Mouse (Mus musculus): ENCODE results near the gene Slc15a3. TPM values are rescaled to one million over a fixed set of nuclear protein-coding genes. Genes with fewer than 3 reads are reported as not detected.

The Slc15a3 gene
- polyA plus RNA-seq, 1 experiment from 2014 or later, result 1.3 TPM

DNA sequence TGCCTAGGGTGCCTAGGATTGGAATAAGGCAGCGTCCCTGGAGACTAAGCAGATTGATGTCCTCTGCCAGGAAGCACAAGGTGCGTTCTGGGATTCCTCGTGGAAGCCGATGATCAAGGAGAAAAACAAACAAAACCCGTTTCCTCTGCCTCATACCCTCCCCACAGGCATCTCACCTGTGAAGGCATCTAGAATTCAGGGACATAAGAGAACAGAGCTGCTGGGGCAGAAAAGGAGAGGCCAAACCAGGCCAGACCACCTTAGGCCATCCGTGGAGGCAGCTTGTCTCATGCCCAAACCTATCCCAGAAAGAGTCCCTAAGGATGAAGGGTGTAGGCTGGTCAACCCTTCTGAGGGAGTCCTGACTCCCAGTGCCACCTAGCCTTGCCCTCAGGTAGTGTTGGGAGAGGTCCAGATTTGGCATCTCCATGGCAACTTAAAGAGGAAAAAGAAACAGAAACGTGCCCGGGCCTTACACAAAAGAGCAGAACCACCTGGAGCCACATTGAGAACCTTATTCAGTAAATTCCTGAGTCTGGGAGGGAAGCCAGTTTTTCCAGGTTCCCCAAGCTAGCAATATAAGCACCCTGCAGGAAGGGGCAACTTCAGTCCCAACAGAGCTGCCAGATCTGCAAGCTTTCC is 30.5 kb downstream of the Slc15a3 start, which contains the start of gene Tmem132a:
Gene Tmem132a (minus strand): TSS at position 55 of the 642 bp plus-strand sequence.
- DNase-seq (ENCODE audit: low spot score), result peak; percentile 83
- 2% methylated on average over 8 of the region's 8 CpGs for WGBS

DNA sequence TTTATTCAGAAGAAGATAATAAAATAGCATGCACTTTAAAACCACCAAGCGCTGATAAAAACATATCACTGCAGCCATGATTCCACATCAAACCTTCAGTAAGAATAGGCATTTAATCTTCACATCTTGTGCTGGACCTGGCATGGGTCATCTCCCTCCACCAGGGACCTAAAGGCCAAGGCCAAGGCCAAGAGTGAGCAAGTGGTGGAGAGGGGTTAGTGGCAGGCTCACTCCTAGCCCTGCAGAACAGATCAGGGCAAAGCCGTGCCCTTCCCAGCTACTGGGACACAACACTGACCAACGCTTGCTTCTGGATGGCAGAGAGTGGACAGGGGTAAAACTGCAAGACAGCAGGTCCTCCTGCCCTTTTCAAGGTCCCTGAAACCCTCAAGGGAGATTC is 31.1 kb downstream of the Slc15a3 start:
- Histone ChIP-seq H3K4me2 (ENCODE audit: low read depth, low read length) (no peak overlapping the region), H3K9me3 (ENCODE audit: control insufficient read depth, low read length) (no peaks in the 10 kb centered on the region), H3K4me3 (ENCODE audit: low read depth, low read length) (no peak overlapping the region), H3K27me3 (replicated peaks; ENCODE audit: control insufficient read depth, insufficient read depth, low read length) (no peaks in the 10 kb centered on the region), H3K9ac (ENCODE audit: low read depth, low read length) (no peak overlapping the region; the same call in 1 of the 2 replicates), H3K36me3 (ENCODE audit: control insufficient read depth, insufficient read depth, low read length) (peaks cover 55% of the 10 kb centered on the region), H3K4me1 (ENCODE audit: control insufficient read depth, insufficient read depth, low read length) (peaks cover 17% of the 10 kb centered on the region), H3K27ac (replicated peaks; ENCODE audit: low read depth, low read length) (peak overlapping the region; percentile 13; the same call in 1 of the 2 replicates)
- DNase-seq (ENCODE audit: low spot score) (no peak), ATAC-seq (ENCODE audit: low read depth) (no peak)
- WGBS, result 85% methylated on average over 3 of the region's 3 CpGs

More for the DNA sequence above, 30.5 kb downstream of the Slc15a3 start, which contains the start of gene Tmem132a:
- H3K4me3 ChIP-seq (ENCODE audit: low read depth, low read length), result peak within 1 kb of the TSS; percentile 85
- H3K4me2 ChIP-seq (ENCODE audit: low read depth, low read length), result peak within 1 kb of the TSS; percentile 85
- H3K9ac ChIP-seq (ENCODE audit: low read depth, low read length), result peak within 1 kb of the TSS; percentile 90
- peaks cover 61% of the 10 kb centered on the region for H3K36me3 ChIP-seq (ENCODE audit: control insufficient read depth, insufficient read depth, low read length)
- H3K27ac ChIP-seq (replicated peaks; ENCODE audit: low read depth, low read length), result peak within 1 kb of the TSS; percentile 87
- H3K4me1 ChIP-seq (ENCODE audit: control insufficient read depth, insufficient read depth, low read length), result peaks cover 17% of the 10 kb centered on the region
- peak; percentile 37 for ATAC-seq (ENCODE audit: low read depth)
- no peaks in the 10 kb centered on the region for H3K27me3 ChIP-seq (replicated peaks; ENCODE audit: control insufficient read depth, insufficient read depth, low read length)
- H3K9me3 ChIP-seq (ENCODE audit: control insufficient read depth, low read length), result no peaks in the 10 kb centered on the region

DNA sequence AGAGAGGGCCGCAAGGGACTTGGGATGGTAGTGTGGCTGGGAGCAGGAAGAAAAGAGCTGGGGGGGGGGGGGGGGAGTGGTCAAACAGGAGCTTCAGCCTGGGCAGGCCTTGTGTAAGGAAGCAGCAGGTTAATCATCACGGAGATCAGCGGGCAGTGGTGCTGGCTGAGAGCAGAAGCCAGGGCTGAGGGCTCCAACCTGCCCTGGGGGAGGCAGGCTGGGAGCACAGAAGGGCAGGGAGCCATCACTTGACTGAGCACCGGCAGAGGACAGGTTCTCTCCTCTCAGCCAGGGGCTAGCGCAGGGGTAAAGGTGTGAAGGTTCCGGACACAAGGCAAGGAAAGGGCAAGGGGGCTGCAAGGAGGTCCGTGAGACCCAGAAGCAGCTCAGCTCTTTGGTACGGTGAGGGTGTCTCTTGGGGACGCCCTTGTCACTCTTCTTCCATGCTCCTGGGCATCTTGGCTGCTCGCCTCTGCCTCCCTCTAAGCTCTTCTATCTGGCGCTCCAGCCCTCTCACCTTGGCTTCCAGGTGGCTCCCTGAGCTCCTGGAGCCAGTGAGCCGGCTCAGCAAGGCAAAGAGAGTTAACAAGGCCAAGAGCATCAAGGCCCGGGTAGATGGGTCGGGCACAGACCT is 31.9 kb downstream of the Slc15a3 start:
- H3K9me3 ChIP-seq (ENCODE audit: control insufficient read depth, low read length), result no peaks in the 10 kb centered on the region
- DNase-seq (ENCODE audit: low spot score) (no peak), ATAC-seq (ENCODE audit: low read depth) (no peak)
- H3K27me3 ChIP-seq (replicated peaks; ENCODE audit: control insufficient read depth, insufficient read depth, low read length), result no peaks in the 10 kb centered on the region
- H3K36me3 ChIP-seq (ENCODE audit: control insufficient read depth, insufficient read depth, low read length), result peaks cover 47% of the 10 kb centered on the region
- H3K4me3 ChIP-seq (ENCODE audit: low read depth, low read length), result no peak overlapping the region
- WGBS, result 74% methylated on average over 14 of the region's 14 CpGs
- no peak overlapping the region for H3K4me2 ChIP-seq (ENCODE audit: low read depth, low read length)
- H3K27ac ChIP-seq (replicated peaks; ENCODE audit: low read depth, low read length), result no peak overlapping the region
- no peak overlapping the region for H3K9ac ChIP-seq (ENCODE audit: low read depth, low read length)
- H3K4me1 ChIP-seq (ENCODE audit: control insufficient read depth, insufficient read depth, low read length), result peaks cover 17% of the 10 kb centered on the region

DNA sequence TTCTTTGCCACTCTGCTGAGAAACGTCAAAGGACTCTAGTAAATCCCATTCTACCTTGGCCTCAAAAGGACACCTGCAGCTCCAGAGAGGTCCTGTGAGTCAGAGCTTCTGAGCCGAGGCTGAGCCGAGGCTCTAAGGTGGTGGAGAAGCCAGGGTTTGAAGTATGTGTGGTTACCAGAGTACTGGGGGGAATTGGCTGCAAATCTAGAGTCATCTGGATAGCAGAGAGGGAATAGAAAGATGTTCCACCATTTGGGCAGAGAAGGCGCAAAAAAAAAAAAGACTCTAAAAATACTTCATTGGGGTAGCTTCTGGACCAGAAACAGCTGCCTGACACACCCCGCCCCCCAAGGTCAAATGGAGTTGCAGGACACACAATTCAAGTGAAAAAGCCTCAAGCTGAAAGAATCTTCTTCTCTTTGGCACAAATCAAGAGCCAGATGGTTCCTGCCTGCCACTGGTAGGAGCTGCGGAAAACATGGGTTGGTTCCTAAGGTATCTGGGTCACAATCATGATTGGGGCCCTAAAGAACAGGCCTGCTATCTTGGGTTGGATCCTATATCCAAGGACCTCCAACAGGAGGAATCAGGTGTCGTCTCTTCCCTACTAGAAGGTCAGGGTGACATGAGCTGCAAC is 38.8 kb downstream of the Slc15a3 start:
- ATAC-seq (ENCODE audit: low read depth) (no peak), DNase-seq (ENCODE audit: low spot score) (no peak)
- Histone ChIP-seq H3K36me3 (ENCODE audit: control insufficient read depth, insufficient read depth, low read length) (peaks cover 26% of the 10 kb centered on the region), H3K4me1 (ENCODE audit: control insufficient read depth, insufficient read depth, low read length) (0 out of 2 replicates have a peak, but pooled peaks cover 11% of the 10 kb centered on the region), H3K9me3 (ENCODE audit: control insufficient read depth, low read length) (no peaks in the 10 kb centered on the region), H3K4me3 (ENCODE audit: low read depth, low read length) (no peak overlapping the region), H3K27me3 (replicated peaks; ENCODE audit: control insufficient read depth, insufficient read depth, low read length) (no peaks in the 10 kb centered on the region), H3K9ac (ENCODE audit: low read depth, low read length) (no peak overlapping the region), H3K4me2 (ENCODE audit: low read depth, low read length) (no peak overlapping the region), H3K27ac (replicated peaks; ENCODE audit: low read depth, low read length) (no peak overlapping the region)
- 84% methylated on average over 7 of the region's 7 CpGs for WGBS

DNA sequence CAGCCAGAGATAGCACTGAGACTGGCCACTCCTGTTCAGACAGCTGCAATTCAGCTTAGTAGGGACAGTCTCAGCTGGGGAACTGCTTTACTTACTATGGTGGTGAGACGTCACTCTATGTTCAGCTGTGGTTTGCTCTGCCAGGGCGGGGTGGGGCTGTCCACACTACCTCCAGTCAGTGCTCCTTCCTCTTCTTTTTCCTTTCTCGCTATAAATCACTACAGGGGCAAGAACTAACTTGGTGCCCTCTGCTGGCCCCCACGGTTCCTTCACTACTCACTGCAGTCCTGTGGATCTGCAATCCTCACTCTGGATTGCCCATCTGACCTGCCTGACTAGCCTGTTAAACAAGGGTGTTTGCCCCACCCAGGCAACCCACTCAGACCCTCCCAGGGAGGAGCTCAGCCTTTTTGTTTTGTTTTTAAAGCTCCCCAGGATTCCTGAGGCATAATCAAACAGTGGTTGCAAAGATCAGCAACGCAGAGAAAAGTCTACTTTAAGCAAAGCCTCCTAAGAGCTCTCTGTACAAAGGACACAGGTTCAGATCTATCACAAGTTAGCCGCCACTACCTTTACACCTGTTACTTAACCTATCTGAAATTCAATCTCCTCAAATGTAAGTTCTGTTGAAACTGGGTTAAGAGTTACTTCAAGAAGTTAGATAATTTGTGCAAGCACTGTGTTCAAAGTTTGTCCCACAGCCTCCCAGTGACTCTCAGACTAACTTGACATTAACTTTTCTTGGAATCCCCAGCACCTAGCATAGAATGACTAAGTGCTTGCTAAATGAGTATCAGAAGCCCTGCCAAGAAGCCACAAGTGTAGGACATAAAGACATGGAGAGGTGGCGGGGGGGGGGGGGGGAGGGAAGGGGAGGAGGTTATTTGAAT is 40.8 kb downstream of the Slc15a3 start:
- DNase-seq (ENCODE audit: low spot score) (peak; percentile 51), ATAC-seq (ENCODE audit: low read depth) (peak; percentile 24)
- Histone ChIP-seq H3K27me3 (replicated peaks; ENCODE audit: control insufficient read depth, insufficient read depth, low read length) (no peaks in the 10 kb centered on the region), H3K36me3 (ENCODE audit: control insufficient read depth, insufficient read depth, low read length) (peaks cover 12% of the 10 kb centered on the region; the same call in 1 of the 2 replicates), H3K4me3 (ENCODE audit: low read depth, low read length) (peak overlapping the region; percentile 71), H3K4me1 (ENCODE audit: control insufficient read depth, insufficient read depth, low read length) (0 out of 2 replicates have a peak, but pooled peaks cover 11% of the 10 kb centered on the region), H3K9me3 (ENCODE audit: control insufficient read depth, low read length) (peaks cover 9% of the 10 kb centered on the region; the same call in 1 of the 2 replicates), H3K9ac (ENCODE audit: low read depth, low read length) (peak overlapping the region; percentile 76), H3K4me2 (ENCODE audit: low read depth, low read length) (peak overlapping the region; percentile 92), H3K27ac (replicated peaks; ENCODE audit: low read depth, low read length) (peak overlapping the region; percentile 33; the same call in 1 of the 2 replicates)
- WGBS, result 34% methylated on average over 7 of the region's 7 CpGs

DNA sequence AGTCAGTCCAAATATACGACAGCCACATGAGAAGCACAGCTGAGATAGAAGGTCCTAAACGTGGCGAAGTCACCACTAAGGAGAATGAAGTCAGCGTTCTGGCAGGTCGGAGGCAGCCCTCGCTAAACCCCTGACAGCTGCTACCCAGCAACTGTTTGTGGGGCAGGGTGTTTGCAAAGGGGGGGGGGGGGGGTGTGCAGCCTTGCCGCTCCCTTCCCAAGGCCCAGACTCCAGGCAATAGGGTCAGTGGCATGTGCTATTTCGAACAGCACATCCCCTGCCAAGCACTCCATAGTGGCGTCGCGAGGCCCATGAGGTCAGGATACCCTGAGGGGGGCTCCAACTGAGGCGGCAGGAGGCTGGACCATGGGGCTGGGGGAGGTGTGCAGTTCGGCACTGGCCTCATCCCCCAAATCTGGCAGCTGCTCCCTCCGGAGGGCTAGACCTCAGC is 41.5 kb downstream of the Slc15a3 start:
- Histone ChIP-seq H3K36me3 (ENCODE audit: control insufficient read depth, insufficient read depth, low read length) (peaks cover 12% of the 10 kb centered on the region; the same call in 1 of the 2 replicates), H3K9me3 (ENCODE audit: control insufficient read depth, low read length) (peaks cover 15% of the 10 kb centered on the region; the same call in 1 of the 2 replicates), H3K4me3 (ENCODE audit: low read depth, low read length) (peak overlapping the region; percentile 71), H3K27ac (replicated peaks; ENCODE audit: low read depth, low read length) (peak overlapping the region; percentile 99), H3K9ac (ENCODE audit: low read depth, low read length) (peak overlapping the region; percentile 76), H3K4me2 (ENCODE audit: low read depth, low read length) (peak overlapping the region; percentile 92), H3K4me1 (ENCODE audit: control insufficient read depth, insufficient read depth, low read length) (0 out of 2 replicates have a peak, but pooled peaks cover 11% of the 10 kb centered on the region), H3K27me3 (replicated peaks; ENCODE audit: control insufficient read depth, insufficient read depth, low read length) (no peaks in the 10 kb centered on the region)
- DNase-seq (ENCODE audit: low spot score), result peak; percentile 71
- WGBS, result 2% methylated on average over 13 of the region's 14 CpGs
- ATAC-seq (ENCODE audit: low read depth), result peak; percentile 70

DNA sequence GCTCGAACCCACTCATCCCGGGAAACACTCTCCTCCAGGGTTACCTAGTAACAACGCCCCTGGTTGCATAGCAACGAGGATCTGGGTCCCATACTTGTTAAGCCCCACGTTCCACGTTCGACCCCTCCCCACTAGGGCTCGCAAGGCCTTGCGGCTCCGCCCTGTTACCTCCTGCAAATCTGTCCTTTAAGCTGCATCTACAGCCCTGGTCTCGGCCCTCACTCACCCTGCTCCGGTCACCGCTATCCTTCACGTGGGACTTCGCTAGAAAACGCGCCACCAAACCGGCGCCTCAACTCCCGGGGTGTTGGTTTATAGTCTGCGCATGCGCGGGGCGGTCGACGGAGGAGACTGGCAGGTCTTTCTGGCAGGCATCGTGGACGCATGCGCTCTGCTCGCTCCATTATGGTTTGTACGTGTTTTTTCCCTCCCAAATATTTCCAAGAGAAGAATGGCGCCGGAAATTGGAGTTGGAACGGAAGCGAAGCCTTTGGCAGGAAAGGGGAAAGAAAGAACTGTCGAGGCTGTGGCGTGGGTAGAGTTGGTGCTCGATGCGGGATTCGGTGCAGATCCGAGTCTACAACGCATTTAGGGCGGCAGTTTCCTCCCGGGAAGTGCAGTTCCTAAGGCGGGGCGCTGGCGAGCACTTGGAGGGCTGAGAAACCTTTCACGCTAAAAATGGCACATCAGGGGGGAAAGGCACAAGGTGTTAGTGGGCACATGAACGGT is 42.1 kb downstream of the Slc15a3 start, which contains the start of gene Tmem109:
Gene Tmem109 (minus strand): TSS at position 576 of the 729 bp plus-strand sequence.
- ATAC-seq (ENCODE audit: low read depth), result peak; percentile 92
- DNase-seq (ENCODE audit: low spot score), result peak; percentile 99
- peak within 1 kb of the TSS; percentile 92 for H3K4me2 ChIP-seq (ENCODE audit: low read depth, low read length)
- WGBS, result under 1% methylated on average over 49 of the region's 49 CpGs
- H3K27me3 ChIP-seq (replicated peaks; ENCODE audit: control insufficient read depth, insufficient read depth, low read length), result no peaks in the 10 kb centered on the region
- peak within 1 kb of the TSS; percentile 76 for H3K9ac ChIP-seq (ENCODE audit: low read depth, low read length)
- 0 out of 2 replicates have a peak, but pooled peaks cover 11% of the 10 kb centered on the region for H3K4me1 ChIP-seq (ENCODE audit: control insufficient read depth, insufficient read depth, low read length)
- H3K9me3 ChIP-seq (ENCODE audit: control insufficient read depth, low read length), result peaks cover 17% of the 10 kb centered on the region; the same call in 1 of the 2 replicates
- peak within 1 kb of the TSS; percentile 99 for H3K27ac ChIP-seq (replicated peaks; ENCODE audit: low read depth, low read length)
- peaks cover 12% of the 10 kb centered on the region; the same call in 1 of the 2 replicates for H3K36me3 ChIP-seq (ENCODE audit: control insufficient read depth, insufficient read depth, low read length)
- peak within 1 kb of the TSS; percentile 71 for H3K4me3 ChIP-seq (ENCODE audit: low read depth, low read length)

Measured in embryonic facial prominence, embryonic 14.5 days (tissue).